Mouse (Mus musculus) liver, postnatal 0 days (tissue): ENCODE measurements around the gene Aff4.

Source experiments
- CTCF ChIP-seq: sonication (generic); IDR thresholded peaks from 2 replicates; pipeline ENCODE4 v1.5.1; 2016; ENCODE audit warnings: antibody characterized with exemption, low read depth
- EP300 ChIP-seq: IDR thresholded peaks from 2 replicates; pipeline ENCODE4 v1.6.1; 2016; ENCODE audit warnings: antibody characterized with exemption, low read depth, mild to moderate bottlenecking

DNA sequence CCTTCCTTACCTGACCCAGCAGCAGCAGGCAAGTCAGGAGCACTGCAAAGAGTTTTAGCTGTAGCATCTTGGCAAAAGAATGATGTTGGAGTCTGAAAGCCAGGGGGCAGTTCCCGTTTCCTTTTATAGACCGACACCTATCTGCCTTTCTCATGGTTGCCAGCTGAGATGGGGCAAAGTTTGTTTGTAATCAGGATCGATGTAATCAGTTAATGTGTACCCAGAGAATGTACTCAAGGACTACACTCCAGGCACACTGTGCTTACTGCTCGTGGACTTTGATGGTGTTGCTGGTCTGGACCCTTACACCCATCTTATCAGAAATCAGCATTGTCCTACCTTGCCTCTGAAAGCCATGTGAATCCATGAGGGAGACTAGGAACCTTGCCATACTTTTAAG is 72.4 kb downstream of the Aff4 start, which contains the start of gene Leap2:
- TF ChIP-seq CTCF (peak; percentile 44), EP300 (peak; percentile 63)
